Mouse (Mus musculus) heart, postnatal 36 days (tissue): ENCODE measurements around the gene Hoxd9. TPM values are rescaled to one million over a fixed set of nuclear protein-coding genes. Genes with fewer than 3 reads are reported as not detected.

ENCODE experiments used
- DNase-seq, 2 experiments: peaks; one replicate each; pipeline ENCODE4 v3.0.0; 2021 to 2022
- intact Hi-C: fragments of 180-260 bp; cut with DNase I; formaldehyde crosslinking; loops from one replicate; pipeline ENCODE4 v1.15.1; 2025
- total RNA-seq, 2 experiments: library from RNA; stranded (reverse); gene quantifications; 2 replicates each; pipeline ENCODE4 v1.2.3; 2021

Hoxd9 gene
- total RNA-seq: under 1 TPM; 0.36 to 0.41 TPM

GRCm38 (mm10) chr2:74697567-74698121, at the start of gene Hoxd9:
TSS of gene Hoxd9 (plus strand) at chr2:74697727.
- intact Hi-C loops: loop anchor here (10.0 kb wide), 1 partner anchor 1423 kb away; the partner anchor contains the start of gene Sp9
- no peak for DNase-seq

- DNase-seq: no peak
- intact Hi-C loops: loop anchor here (5.0 kb wide), 1 partner anchor 84 kb away; no protein-coding TSS in a partner anchor
Observed at GRCm38 (mm10) chr2:74652996-74653340, 44.6 kb upstream of the Hoxd9 start.

- intact Hi-C loops: loop anchor here (5.0 kb wide), 1 partner anchor 83 kb away; no protein-coding TSS in a partner anchor
- DNase-seq: no peak
Observed at GRCm38 (mm10) chr2:74653781-74654535, 43.6 kb upstream of the Hoxd9 start.

- intact Hi-C loops: loop anchor here (5.0 kb wide), 1 partner anchor 82 kb away; no protein-coding TSS in a partner anchor
- DNase-seq: no peak
Observed at GRCm38 (mm10) chr2:74654743-74655419, 42.6 kb upstream of the Hoxd9 start.

GRCm38 (mm10) chr2:74655420-74655781, 42.1 kb upstream of the Hoxd9 start:
- no peak for DNase-seq
- intact Hi-C loops: no loop called here

- DNase-seq: no peak
- intact Hi-C loops: no loop called here
Observed at GRCm38 (mm10) chr2:74655821-74656631, 41.5 kb upstream of the Hoxd9 start.

- no peak for DNase-seq
Observed at GRCm38 (mm10) chr2:74656632-74657021, 40.9 kb upstream of the Hoxd9 start.

GRCm38 (mm10) chr2:74657251-74658023, 40.1 kb upstream of the Hoxd9 start:
- DNase-seq: peak in 1 of 2 experiments; percentile 46
- intact Hi-C loops: no loop called here

More at GRCm38 (mm10) chr2:74656632-74657021, 40.9 kb upstream of the Hoxd9 start:
- intact Hi-C loops: no loop called here

- intact Hi-C loops: no loop called here
- no peak for DNase-seq
Observed at GRCm38 (mm10) chr2:74658024-74658666, 39.4 kb upstream of the Hoxd9 start.

- intact Hi-C loops: no loop called here
- DNase-seq: no peak
Observed at GRCm38 (mm10) chr2:74658667-74659371, 38.7 kb upstream of the Hoxd9 start.

- DNase-seq: no peak
- intact Hi-C loops: loop anchor here (2.0 to 5.0 kb wide), 2 partner anchors 82 to 359 kb away; partner anchors contain the start of gene Lnpk
Observed at GRCm38 (mm10) chr2:74659507-74660005, 38.0 kb upstream of the Hoxd9 start, which contains the start of gene Evx2. TSS of gene Evx2 (minus strand) at chr2:74659557.

GRCm38 (mm10) chr2:74660421-74661375, 36.8 kb upstream of the Hoxd9 start:
- intact Hi-C loops: loop anchor here (2.0 to 5.0 kb wide), 2 partner anchors 83 to 360 kb away; partner anchors contain the start of gene Lnpk
- no peak for DNase-seq

- no peak for DNase-seq
Observed at GRCm38 (mm10) chr2:74661685-74662084, 35.8 kb upstream of the Hoxd9 start.

GRCm38 (mm10) chr2:74663291-74663925, 34.1 kb upstream of the Hoxd9 start:
- no peak for DNase-seq
- intact Hi-C loops: loop anchor here (5.0 kb wide), 1 partner anchor 86 kb away; the partner anchor contains the start of gene Lnpk

More at GRCm38 (mm10) chr2:74661685-74662084, 35.8 kb upstream of the Hoxd9 start:
- intact Hi-C loops: loop anchor here (2.0 to 5.0 kb wide), 2 partner anchors 84 to 361 kb away; partner anchors contain the start of gene Lnpk

GRCm38 (mm10) chr2:74666411-74666810, 31.1 kb upstream of the Hoxd9 start:
- intact Hi-C loops: no loop called here
- DNase-seq: no peak

GRCm38 (mm10) chr2:74667191-74667841, 30.2 kb upstream of the Hoxd9 start:
- DNase-seq: no peak
- intact Hi-C loops: no loop called here
